Mouse (Mus musculus) heart, adult 2 months (tissue): ENCODE measurements around the gene Loxl3.

Experiments
- CTCF ChIP-seq: fragments of 200-600 bp; IDR thresholded peaks from 2 replicates; pipeline ENCODE4 v1.8.1; 2022; ENCODE audit warnings: antibody characterized with exemption, mild to moderate bottlenecking, moderate library complexity
- EP300 ChIP-seq: fragments of 200-500 bp; IDR thresholded peaks from 2 replicates; pipeline ENCODE4 v1.6.1; 2011; ENCODE audit warnings: low read depth, low read length, control low read depth; ENCODE audit not compliant: insufficient read depth
- POLR2A ChIP-seq: fragments of 200-500 bp; IDR thresholded peaks from 2 replicates; pipeline ENCODE4 v1.6.1; 2011; ENCODE audit warnings: mild to moderate bottlenecking, low read depth, low read length, control low read depth; ENCODE audit not compliant: insufficient read depth

DNA sequence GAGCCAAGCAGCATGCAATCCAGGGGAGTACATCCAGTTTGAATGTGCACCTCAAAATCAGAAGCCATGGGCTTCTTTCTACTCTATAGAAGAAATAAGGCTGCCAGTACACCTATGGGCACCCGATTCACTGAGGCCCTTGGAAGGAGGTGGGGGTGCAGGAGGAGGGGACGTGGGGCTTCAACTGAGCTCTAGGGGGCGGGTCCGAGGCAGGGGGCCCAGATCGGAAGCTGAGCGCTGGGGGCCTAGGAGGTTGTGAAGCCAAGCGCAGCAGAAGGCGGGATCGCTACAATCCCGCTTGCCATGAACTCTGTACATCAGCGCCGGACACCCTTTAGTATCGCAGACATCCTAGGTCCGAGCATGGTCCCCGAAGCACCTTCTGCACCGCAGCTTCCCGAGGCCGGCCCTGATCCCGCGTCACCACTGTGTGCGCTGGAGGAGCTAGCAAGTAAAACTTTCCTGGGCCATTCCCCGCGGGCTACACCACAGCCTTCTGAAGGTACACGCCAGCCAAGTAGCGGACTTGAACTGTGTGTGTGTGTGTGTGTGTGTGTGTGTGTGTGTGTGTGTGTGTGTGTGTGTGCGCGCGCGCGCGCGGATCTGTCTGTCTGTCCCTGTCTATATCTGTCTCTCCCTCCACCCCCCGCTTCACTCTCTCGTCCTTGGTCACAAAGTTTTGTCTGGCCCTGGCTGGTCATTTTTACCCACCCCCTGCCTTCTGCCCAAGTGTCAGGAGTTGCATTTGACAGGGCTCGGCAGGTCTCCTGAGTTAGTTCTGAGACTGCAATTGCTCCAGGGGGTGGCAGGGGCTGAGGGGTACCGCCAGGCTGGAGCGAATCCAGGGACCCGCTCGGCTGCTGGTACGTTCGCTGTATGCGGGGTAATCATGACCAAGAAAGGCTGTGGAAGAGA lies 52.4 kb downstream of the Loxl3 start, which contains the start of gene Lbx2:
- TF ChIP-seq POLR2A: no peak
- no peak for TF ChIP-seq CTCF
- TF ChIP-seq EP300: no peak
